Mouse (Mus musculus) brain, embryonic 14.5 days (tissue): Measurements from ENCODE around the gene Alas2.

Experiments
- CTCF ChIP-seq: fragments of 200-500 bp; IDR thresholded peaks from 2 replicates; pipeline ENCODE4 v1.5.1; 2012; ENCODE audit warnings: inconsistent platforms, mild to moderate bottlenecking, moderate library complexity, borderline replicate concordance; ENCODE audit not compliant: insufficient read depth, insufficient read length; ENCODE audit errors: extremely low read depth
- POLR2A ChIP-seq: fragments of 200-500 bp; IDR thresholded peaks from 2 replicates; pipeline ENCODE4 v1.6.1; 2012; ENCODE audit warnings: mild to moderate bottlenecking, inconsistent platforms, borderline replicate concordance; ENCODE audit not compliant: poor library complexity, insufficient read depth, insufficient read length, severe bottlenecking; ENCODE audit errors: extremely low read depth

- TF ChIP-seq CTCF (no peak), POLR2A (no peak)
These were observed 7.1 kb upstream of the Alas2 start for GRCm38 (mm10) chrX:150540111-150540510.
